Mouse (Mus musculus): ENCODE data around the gene Dlgap4.

DNA sequence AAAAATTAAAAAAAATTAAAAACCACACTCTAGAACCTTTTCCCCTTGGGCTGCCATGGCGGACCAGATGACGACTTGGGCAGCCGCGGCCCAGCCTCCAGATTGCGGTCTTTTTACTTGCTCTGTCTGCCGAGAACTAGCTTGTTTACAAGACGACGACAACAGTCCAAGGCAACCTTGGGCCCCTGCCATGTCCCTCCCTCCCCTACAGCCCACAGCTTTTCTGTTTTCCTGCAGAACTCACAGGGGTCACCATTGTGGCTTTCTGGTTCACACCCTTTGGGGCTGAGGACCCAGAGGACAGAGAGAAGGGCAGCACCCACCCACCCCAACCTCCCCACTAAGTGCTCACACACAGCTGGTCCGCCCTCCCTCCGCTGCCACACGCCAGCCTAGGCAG, 149.6 kb downstream of the Dlgap4 start:
- TF ChIP-seq CTCF (conservative IDR thresholded peaks at IDR 0.05; ENCODE audit: low read length) (no peak), NANOG (IDR thresholded peaks at IDR 0.05; ENCODE audit: borderline replicate concordance, low read length) (no peak), POU5F1 (IDR thresholded peaks at IDR 0.05; ENCODE audit: borderline replicate concordance, low read length) (no peak)
